Mouse (Mus musculus) small intestine, adult 2 months (tissue): ENCODE data around the gene Prkca.

Source experiments
- CTCF ChIP-seq: fragments of 200-500 bp; IDR thresholded peaks from 2 replicates; pipeline ENCODE4 v1.5.1; 2012; ENCODE audit warnings: low read depth, mild to moderate bottlenecking, control low read depth, inconsistent platforms, low read length, moderate library complexity, mixed read lengths; ENCODE audit not compliant: insufficient replicate concordance, insufficient read length; ENCODE audit errors: extremely low read depth
- POLR2A ChIP-seq: fragments of 200-500 bp; IDR thresholded peaks from 2 replicates; pipeline ENCODE4 v1.6.1; 2012; ENCODE audit warnings: low read depth, mild to moderate bottlenecking, control low read depth, inconsistent platforms, low read length, moderate library complexity

DNA sequence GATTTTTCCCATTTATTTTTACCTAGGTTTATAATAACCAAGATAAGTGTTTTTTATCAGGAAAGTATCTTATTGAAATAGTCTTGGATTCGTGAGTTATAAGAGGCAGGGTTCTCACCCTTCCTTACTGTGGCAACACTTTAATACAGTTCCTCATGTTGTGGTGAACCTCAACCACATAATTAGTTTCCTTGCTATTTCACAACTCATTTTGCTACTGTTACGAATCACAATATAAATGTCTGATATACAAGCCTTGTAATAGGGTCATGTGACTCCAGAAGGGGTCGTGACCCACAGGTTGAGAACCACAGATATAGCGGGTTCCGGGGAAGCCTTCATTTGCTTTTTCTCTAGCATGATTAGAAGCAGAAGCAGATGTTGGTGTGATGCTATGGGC is 275.3 kb downstream of the Prkca start:
- no peak for TF ChIP-seq CTCF
- no peak for TF ChIP-seq POLR2A
